Mouse (Mus musculus) ES-E14 (cell line): ENCODE measurements around the gene Bmx.

Experiments used
- CHD2 ChIP-seq: IDR thresholded peaks from 2 replicates; pipeline ENCODE4 v1.6.1; 2014; ENCODE audit warnings: mild to moderate bottlenecking, low read depth, low read length, inconsistent platforms
- MAFK ChIP-seq: IDR thresholded peaks from 2 replicates; pipeline ENCODE4 v1.6.1; 2014; ENCODE audit warnings: mild to moderate bottlenecking, low read depth, low read length, inconsistent platforms; ENCODE audit not compliant: insufficient read depth
- ZC3H11A ChIP-seq: IDR thresholded peaks from 2 replicates; pipeline ENCODE4 v1.6.1; 2012; ENCODE audit warnings: low read depth, mild to moderate bottlenecking, inconsistent platforms, low read length, borderline replicate concordance
- ZNF384 ChIP-seq: IDR thresholded peaks from 2 replicates; pipeline ENCODE4 v1.6.1; 2012; ENCODE audit warnings: low read depth, low read length, inconsistent platforms

DNA sequence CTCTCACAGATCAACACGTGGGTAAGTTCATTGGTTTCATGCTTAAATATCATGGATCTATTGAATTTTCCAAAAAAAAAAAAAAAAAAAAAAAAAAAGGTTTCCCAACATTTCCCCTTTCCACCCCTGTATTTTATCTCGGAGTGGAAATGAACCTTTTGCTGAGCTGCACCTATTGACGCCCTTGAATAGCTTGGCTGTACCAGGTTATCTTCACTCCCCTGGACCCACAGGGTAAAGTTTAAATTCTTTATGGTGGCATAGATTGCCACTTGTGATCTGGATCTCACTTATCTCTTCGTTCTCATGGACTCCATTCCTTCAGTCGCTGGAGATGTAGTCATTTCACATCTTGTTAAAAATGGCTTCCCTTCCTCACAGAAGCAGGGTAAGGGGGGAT, 103.4 kb downstream of the Bmx start:
- TF ChIP-seq MAFK: no peak
- no peak for TF ChIP-seq CHD2
- no peak for TF ChIP-seq ZNF384
- no peak for TF ChIP-seq ZC3H11A
